Mouse (Mus musculus) kidney, adult 8-10 months (tissue): ENCODE results near the gene Ttf2.
A peak's percentile ranks its signal among the peaks of the same experiment; 100 is the strongest.

Source experiments
- DNase-seq, 2 experiments: peaks; one replicate each; pipeline ENCODE4 v3.0.0; 2022

Gene Ttf2

DNA sequence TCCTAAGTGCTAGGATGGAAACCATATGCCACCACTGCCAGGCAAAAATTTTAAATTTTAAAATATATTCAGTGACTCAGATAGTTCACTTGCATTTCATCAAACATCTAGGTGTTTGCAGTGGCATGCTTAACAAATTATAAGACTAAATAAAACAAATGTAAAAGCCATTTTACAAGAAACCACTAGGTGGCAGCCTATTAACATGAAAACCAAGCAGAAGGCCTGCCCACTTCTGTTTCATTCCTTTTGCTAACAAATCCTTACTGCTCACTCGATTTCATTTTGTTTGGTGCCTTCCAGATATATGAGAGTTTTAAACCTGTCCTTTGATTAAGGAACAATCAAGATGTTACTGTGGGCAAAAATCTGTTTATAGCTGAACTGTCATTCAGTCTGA is 4.4 kb upstream of the Ttf2 start:
- peak in 1 of 2 experiments; percentile 23 for DNase-seq

DNA sequence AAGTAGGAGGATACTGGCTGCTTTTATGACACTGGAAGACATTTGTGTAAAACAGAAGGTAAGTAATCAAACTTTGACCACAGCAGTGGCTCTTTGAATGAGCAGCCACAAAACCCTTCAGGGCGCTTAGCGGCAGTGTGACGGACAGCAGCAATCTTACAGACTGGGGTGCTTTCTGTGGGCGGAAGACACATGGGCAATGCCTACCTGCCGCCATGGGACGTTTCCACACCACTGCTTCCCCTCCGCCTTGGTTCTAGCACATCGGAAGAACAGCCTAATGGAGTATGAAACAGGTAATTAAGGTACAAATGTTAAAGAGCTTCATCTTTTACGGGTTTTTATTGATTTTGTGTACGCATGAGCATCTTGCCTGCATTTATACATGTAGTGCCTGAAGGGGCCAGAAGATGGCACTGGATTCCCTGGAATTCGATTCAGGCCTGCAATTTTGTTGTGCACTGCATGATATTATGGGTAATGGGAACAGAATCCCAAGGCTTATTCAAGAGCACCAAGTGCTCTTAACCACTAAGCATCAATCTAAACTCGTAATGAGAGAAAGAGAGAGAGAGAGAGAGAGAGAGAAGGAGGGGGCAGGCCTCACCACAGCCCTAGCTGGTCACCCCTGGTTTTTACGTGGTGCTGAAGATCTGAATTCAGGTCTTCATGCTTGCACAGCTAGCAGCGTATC is 5.5 kb downstream of the Ttf2 start:
- DNase-seq: peak in 1 of 2 experiments; percentile 32

DNA sequence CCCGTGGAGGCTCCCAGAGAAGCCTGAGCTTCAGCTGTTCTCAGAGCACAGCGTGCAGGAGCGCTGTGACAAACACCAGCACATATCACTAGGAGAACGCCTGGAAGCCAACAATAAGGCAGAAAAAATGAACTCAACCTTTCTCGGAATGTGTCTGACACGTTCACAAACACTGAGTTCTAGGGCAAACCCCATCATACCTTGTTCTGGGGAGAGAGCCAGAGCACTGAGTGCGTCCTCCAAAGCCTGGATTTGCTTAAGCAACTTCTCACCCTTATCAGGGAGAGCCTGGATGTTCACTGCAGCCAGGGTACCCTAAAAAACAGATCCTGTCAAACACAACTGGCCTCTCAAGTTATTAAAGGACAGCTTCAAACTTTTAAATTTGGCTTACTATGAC is 8.0 kb downstream of the Ttf2 start:
- no peak for DNase-seq

DNA sequence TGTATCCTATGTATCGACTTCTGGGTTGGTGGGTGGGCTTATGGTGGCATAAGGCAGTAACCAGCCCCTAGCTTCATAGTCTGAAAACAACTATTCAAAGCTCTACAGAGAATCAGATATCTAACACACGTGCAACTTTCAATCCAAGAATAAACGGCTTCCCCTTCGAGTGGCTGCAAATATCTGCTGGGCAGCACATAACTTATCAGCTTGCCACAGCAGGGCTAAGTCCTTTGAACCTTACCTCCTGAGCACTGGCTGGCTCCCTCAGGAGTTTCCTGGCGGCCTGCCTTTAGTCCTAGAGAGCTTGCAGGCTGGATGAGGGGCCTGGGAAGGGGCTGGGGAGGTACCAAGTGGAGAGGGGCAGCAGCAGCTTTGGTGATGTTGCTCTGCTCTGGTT is 8.5 kb downstream of the Ttf2 start:
- no peak for DNase-seq

DNA sequence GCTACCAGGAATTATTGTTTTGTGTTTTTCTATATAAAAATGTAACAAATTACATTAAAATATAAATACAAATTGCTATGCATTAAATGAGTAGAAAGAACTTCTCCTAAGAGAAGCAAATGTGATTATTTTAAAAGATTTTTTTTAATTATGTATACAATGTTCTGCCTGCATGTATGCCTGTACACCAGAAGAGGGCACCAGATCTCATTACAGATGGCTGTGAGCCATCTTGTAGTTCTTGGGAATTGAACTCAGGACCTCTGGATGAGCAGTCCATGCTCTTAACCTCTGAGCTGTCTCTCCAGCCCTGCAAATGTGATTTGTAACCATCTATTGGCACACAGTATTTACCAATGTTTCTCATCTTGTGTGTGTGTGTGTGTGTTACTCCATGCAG is 14.8 kb downstream of the Ttf2 start:
- no peak for DNase-seq

DNA sequence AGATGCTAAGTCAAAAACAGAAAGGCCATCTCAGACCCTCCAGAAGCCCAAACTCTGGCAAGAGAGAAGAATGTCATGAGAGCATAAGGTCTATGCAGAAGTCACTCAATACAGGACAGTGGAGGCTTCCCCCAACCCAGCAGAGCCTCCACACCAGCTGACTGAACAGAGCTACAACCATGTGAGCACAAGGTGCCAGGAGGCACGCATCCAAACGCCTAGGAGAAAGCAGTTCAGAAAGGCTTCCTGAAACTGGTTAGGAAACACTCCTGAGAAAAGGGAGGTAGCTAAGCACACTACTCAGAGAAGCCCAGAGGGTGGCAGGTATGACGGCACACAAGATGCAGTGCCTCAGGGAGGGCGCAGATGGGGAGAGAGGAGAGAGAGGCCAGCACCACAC is 17.9 kb downstream of the Ttf2 start:
- no peak for DNase-seq

DNA sequence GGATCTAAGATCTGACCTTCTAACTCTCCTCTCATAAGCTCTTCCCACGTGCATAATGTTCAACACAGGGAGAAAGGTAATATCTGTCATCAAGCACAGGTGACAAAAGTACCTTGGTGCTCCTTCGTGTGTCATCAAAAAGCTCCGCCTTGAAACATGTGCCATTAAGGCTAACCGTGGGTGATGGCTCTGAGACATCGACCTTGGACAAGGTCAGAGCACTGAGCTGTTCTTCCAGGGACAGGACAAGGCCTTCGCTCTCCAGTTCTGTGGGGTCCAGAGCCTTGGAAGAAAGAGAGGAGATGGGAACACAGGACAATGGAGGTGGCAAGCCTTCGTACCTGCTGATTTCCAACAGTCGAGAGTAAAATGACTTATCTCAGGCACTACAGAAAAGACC is 22.2 kb downstream of the Ttf2 start:
- no peak for DNase-seq

DNA sequence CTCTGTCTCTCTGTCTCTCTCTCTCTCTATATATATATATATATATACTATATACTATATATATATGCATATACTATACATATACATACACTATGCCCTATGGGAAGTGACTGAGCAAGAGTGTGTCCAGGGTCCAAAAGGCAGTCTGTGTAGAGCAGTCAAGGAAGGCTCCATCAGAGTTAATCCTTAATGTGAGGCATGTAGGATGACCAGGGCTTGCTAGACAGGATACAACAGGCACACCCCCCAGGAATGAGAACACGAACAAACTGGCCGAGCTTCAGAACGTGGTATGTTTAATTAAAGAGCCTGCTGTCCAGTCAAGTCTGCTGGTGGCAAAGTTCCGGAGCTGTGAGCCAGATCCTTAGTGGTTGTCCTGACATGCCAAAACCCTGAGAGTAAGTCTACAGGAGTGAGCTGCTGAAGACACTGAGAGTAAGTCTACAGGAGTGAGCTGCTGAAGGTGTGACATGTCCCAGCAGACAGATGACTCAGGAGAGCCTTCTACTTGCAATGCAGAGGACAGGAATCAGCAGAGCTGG is 28.9 kb downstream of the Ttf2 start:
- peak in 1 of 2 experiments; percentile 13 for DNase-seq

DNA sequence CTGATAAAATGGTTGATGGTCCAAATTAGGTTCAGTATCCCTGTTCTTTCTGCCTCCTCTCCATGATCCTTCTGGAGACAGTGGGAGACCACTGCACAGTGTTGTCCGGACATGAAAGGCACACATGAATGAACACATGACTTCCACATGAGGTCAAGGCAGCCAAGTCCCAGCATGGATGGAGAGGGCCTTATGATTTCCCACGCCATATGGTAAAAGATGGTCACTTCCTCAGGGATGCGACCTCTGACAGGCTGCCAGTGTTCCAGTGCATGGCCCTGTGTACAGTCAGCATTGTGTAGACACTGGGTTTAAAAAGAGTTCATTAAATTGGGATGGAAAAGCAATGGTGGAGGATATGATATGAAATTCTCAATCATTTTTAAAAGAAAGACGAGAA is 31.3 kb downstream of the Ttf2 start:
- no peak for DNase-seq

DNA sequence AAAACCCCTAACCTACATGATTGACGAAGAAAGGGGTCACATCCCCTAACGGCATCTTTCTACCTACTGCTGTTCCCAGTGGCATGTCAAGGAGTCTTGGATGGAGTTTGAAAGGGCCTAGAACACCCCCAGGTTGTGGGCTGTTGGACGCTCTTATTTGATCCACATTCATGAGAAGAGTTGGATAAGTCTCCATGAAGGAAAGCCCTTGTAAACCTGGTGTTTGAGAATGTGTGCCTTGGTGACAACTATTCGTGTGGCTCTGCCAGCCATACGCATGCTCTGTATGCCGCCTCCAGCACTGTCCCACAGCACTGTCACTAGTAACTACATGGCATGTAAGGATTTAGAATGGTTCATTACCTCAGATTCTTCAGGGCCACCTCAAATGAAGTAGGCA is 33.3 kb downstream of the Ttf2 start:
- DNase-seq: no peak

DNA sequence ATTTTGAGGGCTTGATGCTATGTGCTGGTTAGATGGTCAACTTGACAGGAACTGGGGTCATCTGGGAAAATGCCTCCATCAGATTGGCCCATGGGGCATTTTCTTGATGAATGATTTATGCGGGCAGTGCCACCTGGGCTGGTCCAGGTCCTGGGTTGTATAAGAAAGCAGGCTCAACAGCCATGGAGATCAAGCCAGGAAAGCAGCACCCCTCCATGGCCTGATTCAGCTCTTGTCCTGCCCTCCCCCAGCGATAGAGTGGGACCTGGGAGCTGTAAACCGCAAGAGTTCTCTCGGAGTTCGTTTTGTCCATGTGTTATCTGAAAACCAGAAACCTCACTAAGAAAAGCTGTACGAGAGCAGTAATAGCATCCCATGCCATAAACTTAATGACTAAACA is 33.9 kb downstream of the Ttf2 start:
- DNase-seq: no peak

DNA sequence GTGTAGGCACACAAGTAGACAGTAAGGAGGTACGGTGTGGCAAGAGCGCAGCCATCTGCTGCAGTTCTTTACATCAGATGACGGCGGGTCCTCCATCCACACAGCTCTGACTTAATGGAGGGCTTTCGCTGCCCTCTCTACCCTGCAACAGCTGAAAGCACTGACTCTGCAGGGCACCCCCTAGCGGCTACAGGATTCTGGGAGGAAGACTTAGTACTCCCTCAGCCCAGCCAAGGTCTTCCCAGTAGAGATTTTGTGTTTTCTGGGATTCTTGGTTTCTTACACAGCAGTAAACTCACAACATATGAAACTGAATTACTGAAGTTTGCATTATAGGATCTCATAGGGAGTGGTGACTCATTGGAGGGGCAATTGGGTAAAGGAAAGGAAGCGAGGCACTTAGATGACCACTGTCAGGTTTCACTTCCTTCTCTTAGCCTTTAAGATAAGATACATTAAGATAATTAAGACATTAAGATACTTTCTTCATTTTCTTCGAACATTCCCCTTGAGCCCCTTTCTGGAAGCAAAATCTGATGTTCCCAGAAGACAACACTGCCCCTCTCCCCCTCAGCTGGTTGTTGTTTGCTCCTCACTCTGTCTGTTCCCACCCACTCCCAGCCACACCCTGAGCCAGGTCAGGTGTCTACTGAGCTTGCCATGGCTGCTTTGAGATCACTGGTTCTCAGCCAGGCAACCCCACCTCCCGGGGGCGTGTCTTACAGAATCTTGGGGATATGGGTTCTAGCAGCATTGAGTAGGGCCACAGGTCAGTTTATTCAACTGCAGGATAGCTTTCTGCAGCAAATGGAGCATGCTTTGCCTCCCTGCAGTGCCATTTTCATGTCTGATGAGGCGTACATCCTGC is 37.2 kb downstream of the Ttf2 start:
- DNase-seq: no peak

DNA sequence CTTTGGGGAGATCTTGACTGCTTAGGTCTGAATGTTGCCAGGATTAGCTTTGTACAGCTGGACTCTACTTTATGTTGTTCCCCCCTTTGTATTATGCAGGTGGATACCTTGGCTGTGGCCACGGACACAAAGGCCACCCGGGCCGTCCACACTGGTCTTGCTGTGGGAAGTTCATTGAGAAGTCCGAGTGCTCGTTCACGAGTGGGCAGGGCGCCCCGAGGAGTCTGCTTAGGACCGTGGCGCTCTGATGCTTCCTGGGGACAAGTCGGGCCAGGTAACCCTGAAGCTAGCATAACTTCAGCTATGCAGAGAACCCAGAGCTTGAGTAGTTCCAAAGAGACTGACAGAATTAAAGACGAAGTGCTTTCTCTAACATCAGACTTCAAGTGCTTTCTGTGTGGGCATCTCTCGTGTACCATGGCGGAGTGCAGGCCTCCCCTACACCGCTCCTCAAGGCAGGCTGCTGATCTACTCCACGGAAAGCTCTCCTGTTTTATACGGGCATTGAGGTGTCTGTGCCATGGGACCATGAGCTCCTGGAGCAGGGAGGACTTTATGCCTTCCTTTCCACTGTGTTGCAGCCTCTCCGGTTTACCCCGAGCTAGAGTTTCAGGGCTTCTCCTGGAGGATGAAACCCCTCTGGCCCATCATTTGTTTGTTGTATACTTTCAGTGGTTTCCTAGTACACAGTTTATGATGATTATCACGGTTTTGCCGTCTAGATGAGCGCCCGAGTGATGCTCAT is 38.0 kb downstream of the Ttf2 start:
- no peak for DNase-seq

DNA sequence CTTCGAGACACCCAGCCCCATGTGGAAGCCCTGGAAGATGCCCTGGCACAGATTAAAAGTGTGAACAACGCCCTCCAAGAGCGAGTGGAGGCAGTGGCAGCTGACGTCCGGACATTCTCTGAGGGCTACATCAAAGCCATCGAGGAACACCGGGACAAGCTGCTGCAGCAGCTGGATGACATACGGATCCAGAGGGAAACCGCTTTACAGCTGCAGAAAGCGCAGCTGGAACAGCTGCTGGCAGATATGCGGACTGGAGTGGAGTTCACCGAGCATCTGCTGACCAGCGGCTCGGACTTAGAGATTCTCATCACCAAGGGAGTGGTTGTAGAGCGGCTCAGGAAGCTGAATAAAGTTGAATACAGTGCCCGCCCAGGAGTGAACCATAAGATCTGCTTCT is 44.3 kb downstream of the Ttf2 start:
- DNase-seq: no peak

DNA sequence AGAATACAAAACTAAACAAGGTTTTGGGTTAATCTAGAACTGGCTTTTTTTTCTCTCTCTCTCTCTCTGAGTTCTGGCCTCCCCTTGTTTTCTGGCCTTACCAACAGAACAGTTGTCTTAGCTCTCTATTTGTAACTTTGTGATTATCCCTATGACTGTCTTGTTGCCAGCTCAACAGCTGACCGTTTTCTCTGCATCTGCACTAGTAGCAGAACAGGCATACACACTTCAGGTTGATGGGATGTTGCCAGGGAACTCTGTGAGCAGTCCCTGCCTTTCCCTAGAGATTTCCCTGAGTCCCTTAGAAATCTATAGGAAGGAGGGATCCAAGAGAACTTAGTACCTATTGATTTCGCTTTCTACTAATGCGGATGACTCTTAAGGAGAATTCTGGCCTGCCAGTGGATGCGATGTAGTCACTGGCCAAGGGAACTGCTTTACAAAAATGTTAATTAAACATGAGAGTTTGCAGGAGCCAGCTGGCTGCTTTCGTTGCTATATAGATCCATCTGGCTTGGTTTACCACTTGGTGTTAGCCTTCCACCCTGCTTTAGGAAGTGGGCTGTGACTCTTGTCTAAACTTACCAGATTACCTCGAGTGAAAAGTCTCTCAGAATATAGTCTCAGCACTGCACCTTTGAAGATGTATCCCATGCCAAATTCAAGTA is 45.3 kb downstream of the Ttf2 start:
- no peak for DNase-seq

DNA sequence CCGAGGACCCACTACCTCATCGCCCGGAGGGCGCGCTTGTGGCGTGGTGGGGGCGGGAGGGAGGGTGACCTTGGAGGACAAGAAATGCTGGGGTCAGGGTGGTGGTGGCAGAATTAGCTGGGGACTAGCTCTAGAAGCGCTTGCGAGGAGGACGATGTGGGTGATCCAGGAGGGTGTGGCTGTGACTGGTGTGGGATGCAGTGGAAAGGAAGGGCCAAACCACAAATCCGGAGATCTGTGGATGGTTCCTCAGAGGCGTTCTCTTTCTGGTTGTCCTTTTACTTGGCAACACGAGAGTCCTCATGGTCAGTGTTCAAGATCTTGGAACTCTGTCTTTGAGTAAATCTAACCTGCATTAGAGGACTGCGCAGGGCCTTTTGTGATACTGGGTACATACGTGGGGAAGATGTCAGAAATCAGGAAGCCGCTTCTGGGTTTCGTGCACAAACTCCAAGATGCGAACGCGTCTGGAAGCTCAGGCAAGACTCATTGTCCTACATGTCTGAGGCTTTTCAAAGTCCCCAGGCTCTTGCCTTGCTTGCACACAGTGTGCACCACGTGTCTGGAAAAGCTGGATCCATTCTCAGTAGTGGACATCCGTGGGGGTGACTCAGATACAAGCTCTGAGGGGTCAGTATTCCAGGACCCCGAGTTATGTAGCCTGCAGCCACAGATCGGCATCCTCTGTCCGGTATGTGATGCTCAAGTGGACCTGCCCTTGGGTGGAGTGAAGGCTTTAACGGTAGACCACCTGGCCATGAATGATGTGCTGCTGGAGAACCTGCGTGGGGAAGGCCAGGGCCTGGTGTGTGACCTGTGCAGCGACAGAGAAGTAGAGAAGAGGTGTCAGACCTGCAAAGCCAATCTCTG is 46.7 kb downstream of the Ttf2 start:
- DNase-seq: peak in 1 of 2 experiments; percentile 12

DNA sequence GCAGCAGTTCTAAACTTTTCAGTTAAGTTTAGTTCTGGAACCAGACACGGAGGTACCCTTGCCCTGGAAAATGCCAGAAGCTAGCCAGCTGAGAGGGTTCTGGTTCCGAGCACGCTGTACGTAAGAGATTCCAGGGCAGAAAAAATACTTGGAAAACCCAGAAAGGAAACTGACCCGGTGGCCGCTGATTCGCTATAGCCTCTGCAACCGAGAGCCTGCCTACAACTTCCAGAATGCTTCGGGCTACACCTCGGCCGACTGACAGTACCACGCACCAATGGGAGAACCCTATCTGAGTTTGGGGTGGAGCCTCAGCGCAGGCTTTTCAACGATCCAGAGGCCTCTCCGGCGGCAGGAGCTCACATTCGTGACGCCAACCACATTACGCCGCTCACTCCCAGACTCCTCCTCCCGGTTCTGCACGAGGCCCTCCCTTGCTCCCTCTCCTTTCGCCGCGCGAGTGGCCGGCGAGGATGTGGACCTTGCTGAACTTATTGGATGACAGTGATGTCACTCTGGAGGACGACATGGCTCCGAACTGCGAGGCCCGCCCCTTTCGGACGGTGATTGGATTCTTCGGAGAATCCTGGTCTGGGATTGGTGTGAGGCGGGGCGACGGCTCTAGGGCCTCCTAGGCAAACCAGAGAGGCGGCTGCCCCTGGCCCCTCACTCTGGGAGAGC is 47.5 kb downstream of the Ttf2 start, which contains the start of gene Trim45:
Gene Trim45 (plus strand): TSS at position 378 of the 681 bp plus-strand sequence.
- peak; percentile 99 to 100 for DNase-seq

DNA sequence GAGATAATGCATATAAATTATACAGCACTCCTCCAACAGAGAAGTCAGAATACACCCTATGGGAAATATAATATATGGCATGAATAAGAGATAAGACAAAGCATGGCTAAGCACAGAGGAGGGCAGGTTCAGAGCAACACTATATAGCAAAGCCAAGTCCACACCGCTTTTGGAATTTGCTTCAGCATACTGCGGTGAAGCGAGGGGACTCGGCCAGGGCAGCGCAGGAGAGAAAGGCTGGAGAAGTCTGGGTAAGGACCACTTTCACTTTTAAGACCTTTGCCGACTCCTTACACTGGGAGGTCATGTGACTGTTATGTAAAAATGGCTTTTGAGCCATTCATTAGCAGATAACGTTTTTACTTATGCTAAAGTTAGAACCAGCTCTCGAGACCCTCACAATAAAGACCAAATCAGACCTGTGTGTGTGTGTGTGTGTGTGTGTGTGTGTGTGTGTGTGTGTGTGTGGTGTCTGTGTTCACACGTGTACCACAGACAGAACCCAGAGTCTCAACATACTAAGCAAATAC is 48.8 kb downstream of the Ttf2 start:
- no peak for DNase-seq

DNA sequence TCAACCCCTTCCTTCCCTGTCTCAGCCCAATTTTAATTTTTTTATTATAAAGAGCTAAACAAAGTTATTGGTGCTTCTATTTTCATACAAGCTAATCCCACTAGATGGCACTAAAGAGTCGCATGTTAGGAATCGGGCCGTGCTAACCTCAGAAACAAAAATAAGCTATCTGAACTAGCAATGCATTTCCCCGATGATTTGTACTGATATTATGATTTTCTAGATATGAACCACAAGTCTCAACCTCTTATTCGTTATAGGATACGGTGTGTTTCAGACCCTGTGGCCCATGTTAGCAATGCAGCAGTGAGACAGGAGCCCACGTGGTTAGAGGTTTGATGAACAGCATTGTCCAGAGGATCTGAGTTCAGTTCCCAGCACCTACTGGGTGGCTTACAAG is 52.6 kb downstream of the Ttf2 start:
- DNase-seq: peak; percentile 16 to 33

DNA sequence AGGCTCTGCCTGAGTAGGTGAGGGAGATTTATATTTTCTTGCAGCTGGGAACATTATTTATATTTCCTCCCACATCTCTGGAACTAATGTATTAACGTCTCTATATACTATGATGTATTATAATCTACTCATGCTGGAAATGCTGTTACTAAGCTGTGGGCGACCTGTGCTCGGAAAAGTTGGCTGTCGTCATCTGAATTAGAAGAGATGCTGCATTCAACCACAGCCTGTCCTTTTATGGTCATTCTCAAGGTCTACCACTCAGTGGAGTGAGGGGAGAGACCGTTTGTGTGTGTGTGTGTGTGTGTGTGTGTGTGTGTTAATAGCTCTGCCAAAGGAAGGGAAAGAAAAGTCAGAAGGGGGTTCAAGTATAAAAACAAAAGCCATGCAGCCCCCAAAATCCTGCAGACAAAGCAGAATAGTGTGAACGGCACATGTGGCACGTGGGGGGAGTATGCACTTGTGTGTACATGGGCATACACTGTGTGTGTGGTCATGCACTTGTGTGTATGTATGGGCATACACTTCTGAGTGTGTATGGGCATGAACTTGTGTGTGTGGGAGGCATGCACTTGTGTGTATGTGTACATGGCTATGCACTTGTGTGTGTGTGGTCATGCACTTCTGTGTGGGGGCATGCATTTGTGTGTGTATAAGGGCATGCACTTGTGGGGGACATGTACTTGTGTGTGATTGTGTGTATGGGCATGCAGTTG is 57.8 kb downstream of the Ttf2 start:
- DNase-seq: no peak
